Mouse (Mus musculus): Measurements from ENCODE around the gene 4933416C03Rik. TPM values are rescaled to one million over a fixed set of nuclear protein-coding genes. Genes with fewer than 3 reads are reported as not detected.

The 4933416C03Rik gene
- polyA plus RNA-seq (2012; rRNA removed) = not detected in 2 replicates

DNA sequence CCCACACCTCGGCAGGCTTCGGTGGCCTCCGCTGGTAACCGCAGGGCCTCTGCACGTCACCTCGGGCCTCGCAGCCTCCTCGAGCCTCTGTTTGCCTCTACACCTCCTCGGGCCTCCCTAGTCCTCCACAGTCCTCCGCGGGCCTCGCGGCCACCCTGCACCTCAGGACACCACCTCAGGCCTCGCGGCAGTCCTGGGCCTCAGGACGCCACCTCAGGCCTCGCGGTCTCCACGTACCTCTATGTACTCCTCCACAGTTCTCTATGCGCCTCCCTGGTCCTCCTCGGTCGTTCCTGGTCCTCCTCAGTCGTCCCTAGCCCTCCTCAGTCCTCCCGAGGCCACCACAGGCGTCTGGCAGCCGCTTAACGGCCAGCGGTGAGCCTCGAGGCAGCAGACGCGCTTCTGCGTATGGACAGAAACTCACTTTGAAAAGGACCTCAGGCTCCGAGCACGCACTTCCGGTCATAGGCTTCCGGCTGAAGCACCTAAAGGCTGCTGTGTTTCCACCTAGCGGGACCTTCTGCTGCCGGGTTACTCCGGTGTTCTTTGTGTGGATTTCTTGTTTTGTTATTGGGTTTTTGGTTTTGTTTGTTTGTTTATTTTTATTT, at the start of gene 4933416C03Rik:
Gene 4933416C03Rik (minus strand): TSS at position 51 of the 608 bp plus-strand sequence.
- no peak for DNase-seq
- WGBS = 96% methylated on average over 39 of the region's 39 CpGs
- no peak within 1 kb of the TSS for H3K4me3 ChIP-seq (replicated peaks; ENCODE audit: extremely low read depth, low read depth, low read length)
- H3K4me1 ChIP-seq (ENCODE audit: control insufficient read depth, insufficient read depth, low read length) = no peaks in the 10 kb centered on the region
- TF ChIP-seq CTCF (IDR thresholded peaks at IDR 0.05; ENCODE audit: insufficient read depth, low read length) (no peak), POLR2A (IDR thresholded peaks at IDR 0.05; ENCODE audit: borderline replicate concordance, extremely low read depth, low read depth, low read length) (no peak)

DNA sequence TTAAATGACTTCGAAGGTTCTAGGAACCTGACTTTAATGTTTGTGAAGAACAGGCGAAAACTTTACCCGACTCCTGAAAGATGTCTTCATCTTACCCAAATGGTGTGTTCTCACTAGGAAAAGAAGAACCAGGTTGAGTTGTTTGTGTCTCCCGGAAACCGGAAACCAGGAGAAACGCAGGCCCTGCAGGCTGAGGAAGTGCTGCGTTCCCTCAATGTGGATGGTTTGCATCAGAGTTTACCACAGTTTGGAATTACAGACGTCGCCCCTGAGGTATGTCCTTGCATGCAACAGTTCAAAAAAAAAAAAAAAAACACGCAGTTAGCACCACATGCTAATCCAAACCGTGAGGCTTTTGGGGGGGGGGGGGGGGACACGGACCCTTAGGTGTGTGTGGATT, 48.6 kb upstream of the 4933416C03Rik start:
- TF ChIP-seq POLR2A (IDR thresholded peaks at IDR 0.05; ENCODE audit: borderline replicate concordance, extremely low read depth, low read depth, low read length) (no peak), CTCF (IDR thresholded peaks at IDR 0.05; ENCODE audit: insufficient read depth, low read length) (no peak)
- Histone ChIP-seq H3K4me3 (replicated peaks; ENCODE audit: extremely low read depth, low read depth, low read length) (no peak overlapping the region), H3K4me1 (ENCODE audit: control insufficient read depth, insufficient read depth, low read length) (no peaks in the 10 kb centered on the region)
- 66% methylated on average over 12 of the region's 12 CpGs for WGBS
- DNase-seq = no peak

GRCm38 (mm10) chr10:116156699-116157098, 43.0 kb upstream of the 4933416C03Rik start:
- TF ChIP-seq POLR2A (IDR thresholded peaks at IDR 0.05; ENCODE audit: borderline replicate concordance, extremely low read depth, low read depth, low read length) (no peak), CTCF (IDR thresholded peaks at IDR 0.05; ENCODE audit: insufficient read depth, low read length) (no peak)
- Histone ChIP-seq H3K4me1 (ENCODE audit: control insufficient read depth, insufficient read depth, low read length) (no peaks in the 10 kb centered on the region), H3K4me3 (replicated peaks; ENCODE audit: extremely low read depth, low read depth, low read length) (no peak overlapping the region)
- WGBS = 43% methylated on average over 1 of the region's 1 CpGs
- no peak for DNase-seq

- no peak for TF ChIP-seq POLR2A (IDR thresholded peaks at IDR 0.05; ENCODE audit: borderline replicate concordance, extremely low read depth, low read depth, low read length)
- TF ChIP-seq CTCF (IDR thresholded peaks at IDR 0.05; ENCODE audit: insufficient read depth, low read length) = no peak
These were observed 41.0 kb upstream of the 4933416C03Rik start for GRCm38 (mm10) chr10:116154707-116155106.

DNA sequence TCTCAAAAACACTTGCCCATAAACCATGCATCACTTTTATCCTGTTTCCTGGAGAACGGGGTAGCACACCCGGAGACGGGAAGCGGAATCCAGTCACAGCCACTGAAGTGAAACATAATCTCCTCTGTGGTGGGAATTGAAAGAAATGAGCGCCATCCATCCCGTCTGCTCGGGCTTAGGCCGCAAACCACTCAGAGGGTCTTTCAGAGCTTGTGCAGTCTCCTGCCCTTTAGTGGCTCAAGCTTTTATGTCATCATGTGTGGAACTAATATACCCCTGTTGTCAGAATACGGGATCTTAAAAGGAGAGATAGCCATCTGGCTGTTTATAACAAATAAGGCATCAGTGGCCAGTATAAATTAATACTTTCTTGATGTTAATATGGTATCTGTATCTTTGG, 32.4 kb upstream of the 4933416C03Rik start:
- Histone ChIP-seq H3K4me1 (ENCODE audit: control insufficient read depth, insufficient read depth, low read length) (no peaks in the 10 kb centered on the region), H3K4me3 (replicated peaks; ENCODE audit: extremely low read depth, low read depth, low read length) (no peak overlapping the region)
- no peak for TF ChIP-seq POLR2A (IDR thresholded peaks at IDR 0.05; ENCODE audit: borderline replicate concordance, extremely low read depth, low read depth, low read length)
- TF ChIP-seq CTCF (IDR thresholded peaks at IDR 0.05; ENCODE audit: insufficient read depth, low read length) = no peak
- DNase-seq = no peak
- 77% methylated on average over 9 of the region's 9 CpGs for WGBS

More at GRCm38 (mm10) chr10:116154707-116155106, 41.0 kb upstream of the 4933416C03Rik start:
- DNase-seq = no peak
- WGBS = 81% methylated on average over 5 of the region's 5 CpGs
- Histone ChIP-seq H3K4me1 (ENCODE audit: control insufficient read depth, insufficient read depth, low read length) (no peaks in the 10 kb centered on the region), H3K4me3 (replicated peaks; ENCODE audit: extremely low read depth, low read depth, low read length) (no peak overlapping the region)

GRCm38 (mm10) chr10:116143684-116144083, 30.0 kb upstream of the 4933416C03Rik start:
- no peak for TF ChIP-seq POLR2A (IDR thresholded peaks at IDR 0.05; ENCODE audit: borderline replicate concordance, extremely low read depth, low read depth, low read length)
- TF ChIP-seq CTCF (IDR thresholded peaks at IDR 0.05; ENCODE audit: insufficient read depth, low read length) = no peak
- no peak for DNase-seq
- Histone ChIP-seq H3K4me3 (replicated peaks; ENCODE audit: extremely low read depth, low read depth, low read length) (no peak overlapping the region), H3K4me1 (ENCODE audit: control insufficient read depth, insufficient read depth, low read length) (no peaks in the 10 kb centered on the region)
- 89% methylated on average over 10 of the region's 10 CpGs for WGBS

DNA sequence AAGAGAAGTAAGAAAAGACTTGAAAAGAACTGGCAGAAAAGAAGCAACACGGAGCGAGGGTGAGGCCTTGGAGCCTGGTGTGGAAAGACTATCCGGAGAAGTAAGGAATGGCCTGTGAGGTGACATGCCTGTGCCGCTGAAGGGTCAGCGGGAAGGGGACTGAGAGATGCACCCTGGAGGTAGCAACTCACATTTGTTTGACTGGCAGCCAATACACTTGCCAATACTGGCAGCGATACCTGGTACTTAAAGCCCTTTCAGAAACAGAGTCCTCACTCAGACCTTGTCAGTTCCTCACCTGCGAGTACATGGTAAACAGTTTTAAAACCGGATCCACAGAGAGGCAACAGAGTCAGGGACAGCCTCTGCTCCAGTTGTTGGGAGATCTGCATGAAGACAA, 26.5 kb upstream of the 4933416C03Rik start:
- 85% methylated on average over 8 of the region's 8 CpGs for WGBS
- H3K4me3 ChIP-seq (replicated peaks; ENCODE audit: extremely low read depth, low read depth, low read length) = no peak overlapping the region
- H3K4me1 ChIP-seq (ENCODE audit: control insufficient read depth, insufficient read depth, low read length) = no peaks in the 10 kb centered on the region
- DNase-seq = no peak
- TF ChIP-seq POLR2A (IDR thresholded peaks at IDR 0.05; ENCODE audit: borderline replicate concordance, extremely low read depth, low read depth, low read length) = no peak
- no peak for TF ChIP-seq CTCF (IDR thresholded peaks at IDR 0.05; ENCODE audit: insufficient read depth, low read length)

- Histone ChIP-seq H3K4me1 (ENCODE audit: control insufficient read depth, insufficient read depth, low read length) (no peaks in the 10 kb centered on the region), H3K4me3 (replicated peaks; ENCODE audit: extremely low read depth, low read depth, low read length) (no peak overlapping the region)
- no peak for DNase-seq
- no peak for TF ChIP-seq CTCF (IDR thresholded peaks at IDR 0.05; ENCODE audit: insufficient read depth, low read length)
- no peak for TF ChIP-seq POLR2A (IDR thresholded peaks at IDR 0.05; ENCODE audit: borderline replicate concordance, extremely low read depth, low read depth, low read length)
- 80% methylated on average over 2 of the region's 2 CpGs for WGBS
These were observed 21.5 kb upstream of the 4933416C03Rik start for GRCm38 (mm10) chr10:116135187-116135586.

GRCm38 (mm10) chr10:116132233-116132632, 18.5 kb upstream of the 4933416C03Rik start:
- no peak for DNase-seq
- TF ChIP-seq POLR2A (IDR thresholded peaks at IDR 0.05; ENCODE audit: borderline replicate concordance, extremely low read depth, low read depth, low read length) (no peak), CTCF (IDR thresholded peaks at IDR 0.05; ENCODE audit: insufficient read depth, low read length) (no peak)
- Histone ChIP-seq H3K4me3 (replicated peaks; ENCODE audit: extremely low read depth, low read depth, low read length) (no peak overlapping the region), H3K4me1 (ENCODE audit: control insufficient read depth, insufficient read depth, low read length) (no peaks in the 10 kb centered on the region)
- 69% methylated on average over 4 of the region's 4 CpGs for WGBS

GRCm38 (mm10) chr10:116131223-116131622, 17.5 kb upstream of the 4933416C03Rik start:
- TF ChIP-seq CTCF (IDR thresholded peaks at IDR 0.05; ENCODE audit: insufficient read depth, low read length) (no peak), POLR2A (IDR thresholded peaks at IDR 0.05; ENCODE audit: borderline replicate concordance, extremely low read depth, low read depth, low read length) (no peak)
- no peak for DNase-seq
- Histone ChIP-seq H3K4me1 (ENCODE audit: control insufficient read depth, insufficient read depth, low read length) (no peaks in the 10 kb centered on the region), H3K4me3 (replicated peaks; ENCODE audit: extremely low read depth, low read depth, low read length) (no peak overlapping the region)
- 58% methylated on average over 4 of the region's 4 CpGs for WGBS

All from lung, adult 2 months (tissue).